Mouse (Mus musculus) megakaryocyte progenitor cell, adult 5-6 weeks (primary cell): ENCODE data around the gene Gm17482. TPM values are rescaled to one million over a fixed set of nuclear protein-coding genes. Genes with fewer than 3 reads are reported as not detected.

Source experiments
- ATAC-seq: replicated peaks from 2 replicates; pipeline ENCODE4 v1.8.0; 2016; ENCODE audit warnings: mild to moderate bottlenecking, moderate TSS enrichment, inconsistent platforms; ENCODE audit not compliant: poor library complexity
- total RNA-seq, 2 experiments: library from RNA; stranded (forward) in 1 of 2; stranded (reverse) in 1 of 2; fragments of 157-497, 149-512 nt in 1 of 2; fragments of 200-1000 nt in 1 of 2; gene quantifications; 2 replicates each; pipeline versions ENCODE4 v1.2.3 to v1.2.4; 2015 to 2017

Gm17482 gene
- total RNA-seq, 2 experiments from 2014 or later = not detected

GRCm38 (mm10) chr6:115244222-115244621 lies 17.1 kb downstream of the Gm17482 start:
- ATAC-seq = no peak

DNA sequence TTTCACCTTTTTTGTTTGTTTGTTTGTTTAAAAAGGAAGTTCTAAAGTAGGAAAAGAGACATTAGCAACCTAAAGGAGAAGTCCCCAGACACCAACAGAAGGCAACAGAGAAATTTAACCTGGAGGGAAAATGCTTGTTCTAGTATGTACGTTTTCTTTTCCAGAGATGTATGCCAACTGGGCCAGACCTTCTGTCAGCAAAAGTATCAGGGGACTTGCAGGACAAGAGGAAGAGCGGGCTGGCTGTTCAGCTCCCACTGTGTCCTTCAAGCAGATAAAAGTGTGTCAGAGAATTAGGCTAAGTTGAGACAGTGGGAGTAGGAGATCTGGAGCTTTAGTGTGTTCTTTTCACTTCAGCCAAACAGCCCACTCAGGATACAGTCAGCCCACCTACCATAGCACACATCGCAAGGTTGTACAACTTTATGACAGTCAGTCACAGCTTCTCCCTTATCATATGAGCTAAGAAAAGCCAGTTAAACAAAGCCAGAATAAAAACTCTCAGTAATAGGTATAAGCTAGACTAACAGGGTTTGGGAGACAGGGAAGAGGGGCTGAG lies 18.4 kb downstream of the Gm17482 start:
- no peak for ATAC-seq

DNA sequence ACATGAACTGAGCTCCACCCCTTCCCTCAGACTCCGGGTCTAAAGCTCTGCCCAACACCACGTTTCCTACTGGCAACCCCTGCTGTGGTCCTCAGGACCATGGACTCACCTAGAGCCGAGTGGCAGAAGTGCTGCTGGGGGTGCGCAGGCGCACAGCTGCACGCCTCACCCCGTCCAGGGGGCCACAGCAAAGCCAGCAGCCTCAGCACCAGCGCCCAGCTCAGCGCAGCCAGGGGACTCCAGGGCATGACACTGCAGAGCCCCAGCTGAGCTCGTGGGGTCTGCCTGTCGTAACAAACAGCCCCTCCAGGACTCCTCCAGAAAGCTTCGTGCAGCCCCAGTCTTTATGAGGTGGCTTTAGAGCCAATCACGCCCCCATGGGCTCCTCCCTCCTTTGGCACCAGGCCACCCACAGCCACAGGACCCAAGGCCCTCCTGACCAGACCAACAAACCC lies 24.4 kb downstream of the Gm17482 start:
- no peak for ATAC-seq

GRCm38 (mm10) chr6:115252099-115252873 lies 25.1 kb downstream of the Gm17482 start, which contains the start of gene Timp4:
Gene Timp4, minus strand, starts transcription at chr6:115252205.
- ATAC-seq = no peak

- ATAC-seq = no peak
These were observed 28.0 kb downstream of the Gm17482 start for GRCm38 (mm10) chr6:115255171-115255570.

GRCm38 (mm10) chr6:115260507-115260906 lies 33.4 kb downstream of the Gm17482 start:
- ATAC-seq = no peak

GRCm38 (mm10) chr6:115266791-115267190 lies 39.6 kb downstream of the Gm17482 start:
- ATAC-seq = no peak

DNA sequence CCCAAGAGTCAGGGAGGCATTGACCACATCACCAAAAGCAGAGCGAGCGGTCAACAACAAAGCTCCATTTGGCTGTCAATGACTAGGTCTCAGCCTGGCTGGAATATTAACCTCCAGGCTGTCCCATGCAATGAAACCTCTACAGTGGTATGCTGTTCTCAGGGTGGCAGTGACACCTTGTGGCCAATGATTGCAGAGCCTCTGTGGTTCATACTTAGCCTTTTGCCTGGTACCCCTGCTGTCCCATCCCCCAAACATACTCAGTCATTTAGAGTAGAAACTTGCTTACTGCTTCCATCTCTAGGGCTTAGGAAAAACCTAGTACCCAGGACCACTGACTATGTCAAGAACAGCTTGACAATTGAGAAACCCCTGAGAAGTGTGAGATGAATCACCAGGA lies 40.8 kb downstream of the Gm17482 start:
- ATAC-seq = peak; percentile 89

DNA sequence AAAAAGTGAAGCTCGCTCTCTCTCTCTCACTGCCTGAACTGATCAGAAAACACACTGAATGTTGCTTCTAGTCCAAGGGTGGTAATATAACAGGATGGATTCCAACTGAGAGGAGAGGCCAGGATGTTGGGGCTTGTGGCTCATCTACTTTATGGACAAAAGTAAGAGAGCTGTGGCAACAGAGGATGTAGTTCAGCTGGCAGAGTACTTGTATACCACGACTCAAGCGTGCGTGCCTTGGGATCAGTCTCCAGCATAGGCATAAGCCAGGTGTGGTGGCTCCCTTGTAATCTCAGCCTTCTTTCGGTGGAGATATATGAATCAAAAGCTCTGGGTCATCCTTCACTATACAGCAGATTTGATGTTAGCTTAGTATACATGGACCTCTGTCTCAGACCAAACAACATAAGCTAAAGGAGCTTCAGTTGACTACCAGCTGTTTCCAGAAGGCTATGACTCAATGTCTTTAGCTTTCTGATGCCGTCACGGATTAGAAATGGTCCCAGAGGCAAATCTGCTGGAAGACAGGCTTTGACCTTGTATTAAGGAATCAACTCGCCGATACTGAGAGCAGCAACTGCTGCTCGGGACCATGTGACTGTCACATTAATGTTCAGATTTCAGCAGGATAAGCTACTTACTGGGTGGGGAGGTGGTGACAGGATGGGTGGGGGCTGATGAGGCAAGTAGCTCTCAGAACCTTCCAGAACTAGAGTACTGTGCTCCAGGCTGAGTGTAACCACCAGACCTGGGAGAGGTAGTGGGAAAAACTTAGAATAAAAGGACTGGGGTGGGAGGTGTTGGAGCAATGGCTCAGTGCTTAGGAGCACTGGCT lies 41.6 kb downstream of the Gm17482 start:
- no peak for ATAC-seq

DNA sequence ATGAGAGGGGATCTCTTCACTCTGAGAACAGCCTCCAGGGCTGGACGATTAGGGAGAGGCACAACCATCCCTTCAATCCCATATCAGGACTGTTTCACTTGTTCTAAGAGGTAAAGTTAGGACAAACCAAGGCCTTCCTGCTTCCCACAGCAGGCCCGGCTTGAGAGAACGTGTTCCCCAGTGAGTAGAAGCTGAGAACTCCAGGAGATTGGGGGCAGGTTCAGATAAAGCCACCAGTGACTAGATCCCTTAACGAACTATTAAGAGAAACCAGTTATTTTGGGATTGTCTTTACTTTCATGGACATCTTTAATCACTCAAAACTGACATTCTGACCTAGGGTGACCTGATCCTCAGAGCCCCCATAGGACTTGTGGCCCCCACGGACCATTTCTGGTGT lies 42.4 kb downstream of the Gm17482 start:
- no peak for ATAC-seq

- no peak for ATAC-seq
These were observed 42.9 kb downstream of the Gm17482 start for GRCm38 (mm10) chr6:115270085-115270484.

- ATAC-seq = no peak
These were observed 44.2 kb downstream of the Gm17482 start for GRCm38 (mm10) chr6:115271326-115271725.

DNA sequence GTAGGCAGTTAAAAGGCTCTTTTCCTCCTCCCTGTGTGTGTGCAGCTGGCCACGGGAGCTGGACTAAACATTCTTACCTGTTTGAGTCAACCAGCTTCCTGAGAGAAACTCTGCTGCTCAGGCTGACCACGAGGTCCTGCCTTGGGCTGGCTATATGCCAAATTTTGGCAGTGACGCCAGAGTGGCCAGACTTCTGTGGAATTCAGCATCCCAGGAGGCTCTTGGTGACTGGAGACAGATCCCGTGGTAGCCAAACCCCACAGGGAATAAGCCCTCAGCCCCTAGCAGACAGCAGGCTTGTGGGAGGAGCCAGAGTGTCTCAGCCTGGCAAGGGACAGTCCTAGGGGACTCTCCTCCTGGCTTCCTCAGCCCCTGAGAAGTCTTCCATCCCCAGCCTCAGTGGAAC lies 44.7 kb downstream of the Gm17482 start:
- no peak for ATAC-seq

GRCm38 (mm10) chr6:115273346-115273745 lies 46.2 kb downstream of the Gm17482 start:
- ATAC-seq = no peak

- no peak for ATAC-seq
These were observed 47.6 kb downstream of the Gm17482 start for GRCm38 (mm10) chr6:115274705-115275104.

GRCm38 (mm10) chr6:115275116-115275815 lies 48.1 kb downstream of the Gm17482 start:
- ATAC-seq = no peak

DNA sequence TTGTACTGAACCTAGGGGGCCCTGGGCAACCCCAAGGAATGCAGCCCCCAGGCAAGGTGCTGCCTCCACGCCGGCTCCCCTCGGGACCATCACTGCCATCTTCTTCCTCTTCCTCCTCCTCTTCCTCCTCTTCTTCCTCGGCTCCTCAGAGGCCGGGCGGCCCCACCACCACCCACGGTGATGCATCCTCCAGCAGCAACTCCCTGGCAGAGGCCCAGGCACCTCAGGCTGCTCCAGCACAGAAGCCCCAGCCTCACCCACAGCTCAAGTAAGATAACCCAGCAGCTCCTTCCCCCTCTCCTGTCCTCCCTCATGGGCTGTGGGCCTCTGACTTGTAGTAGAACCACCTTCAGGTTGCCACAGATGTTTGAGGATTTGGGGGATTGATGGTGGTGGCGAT lies 50.9 kb downstream of the Gm17482 start:
- no peak for ATAC-seq

DNA sequence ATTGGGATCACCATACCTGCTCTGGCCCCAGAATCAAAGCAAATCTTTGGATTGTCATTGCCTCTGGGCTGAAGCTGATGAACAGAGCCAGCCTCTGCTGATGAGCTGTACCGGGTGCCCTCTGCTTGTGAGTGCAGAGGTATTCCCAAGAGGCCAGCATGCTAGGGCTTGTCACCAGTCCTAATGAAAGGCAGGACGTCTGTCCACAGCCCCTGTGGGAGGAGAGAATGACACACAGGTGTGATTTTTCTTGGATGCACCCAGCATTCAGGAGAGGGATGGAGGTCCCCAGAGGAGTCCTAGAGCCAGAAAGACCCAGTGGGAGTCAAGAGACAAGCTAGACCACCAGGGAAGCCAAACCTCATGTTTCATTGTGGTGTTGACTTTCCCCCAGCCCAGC lies 52.5 kb downstream of the Gm17482 start:
- no peak for ATAC-seq

DNA sequence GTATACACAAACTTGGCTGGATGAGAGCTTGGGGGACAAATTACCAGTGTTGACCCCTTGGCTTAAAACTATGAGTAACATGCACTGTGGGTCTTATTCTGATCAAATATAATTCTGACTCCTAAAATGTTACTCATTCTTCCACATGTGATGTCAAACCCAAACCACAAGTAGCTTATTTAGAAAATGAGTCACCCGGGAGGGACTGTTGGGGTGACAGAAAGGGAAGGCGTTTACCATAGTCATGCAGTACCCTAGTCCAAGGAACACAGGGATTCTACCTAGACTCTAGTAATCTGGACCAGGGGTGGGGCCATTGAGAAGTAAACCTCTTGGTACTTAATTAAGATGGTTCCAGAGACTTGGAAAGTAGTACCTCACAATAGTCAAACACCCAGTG lies 57.0 kb downstream of the Gm17482 start:
- ATAC-seq = no peak

DNA sequence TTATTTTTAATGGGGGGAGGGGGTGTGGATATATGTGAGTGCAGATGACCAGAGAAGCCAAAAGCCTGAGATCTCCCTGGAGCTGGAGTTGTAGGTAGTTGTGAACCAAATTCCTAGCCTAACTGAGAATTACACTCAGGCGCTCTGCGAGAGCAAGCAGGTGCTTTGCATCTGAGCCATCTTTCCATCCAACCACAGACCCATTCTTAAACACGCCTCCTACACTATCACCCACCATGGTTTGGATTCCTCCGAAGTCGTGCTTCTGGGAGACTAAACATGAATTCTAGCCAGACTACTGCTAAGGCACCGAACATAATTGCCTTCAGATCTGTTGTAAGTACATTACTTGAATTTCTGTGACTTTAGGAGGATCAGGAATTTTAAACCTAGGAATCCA lies 59.3 kb downstream of the Gm17482 start:
- no peak for ATAC-seq

DNA sequence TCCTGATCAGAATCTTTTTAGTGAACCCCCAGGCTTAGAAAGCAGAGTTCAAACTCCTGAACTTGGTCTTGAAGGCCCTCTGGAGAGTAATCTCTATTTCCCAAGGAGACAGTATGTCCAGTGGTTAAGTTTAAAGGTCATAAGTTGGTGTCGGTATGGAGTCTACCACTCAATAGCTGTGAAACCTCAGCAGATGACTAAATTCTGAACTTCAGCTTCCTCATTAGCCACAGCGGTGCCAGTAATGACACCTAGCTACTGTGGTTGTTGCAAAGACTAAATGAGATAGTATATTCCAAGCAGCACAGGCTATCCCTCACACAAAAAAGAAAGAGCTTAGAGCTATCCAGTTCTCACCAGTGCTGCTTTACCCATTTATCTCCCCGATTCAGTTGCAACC lies 61.1 kb downstream of the Gm17482 start:
- ATAC-seq = no peak
